In the genomic region with DNA sequence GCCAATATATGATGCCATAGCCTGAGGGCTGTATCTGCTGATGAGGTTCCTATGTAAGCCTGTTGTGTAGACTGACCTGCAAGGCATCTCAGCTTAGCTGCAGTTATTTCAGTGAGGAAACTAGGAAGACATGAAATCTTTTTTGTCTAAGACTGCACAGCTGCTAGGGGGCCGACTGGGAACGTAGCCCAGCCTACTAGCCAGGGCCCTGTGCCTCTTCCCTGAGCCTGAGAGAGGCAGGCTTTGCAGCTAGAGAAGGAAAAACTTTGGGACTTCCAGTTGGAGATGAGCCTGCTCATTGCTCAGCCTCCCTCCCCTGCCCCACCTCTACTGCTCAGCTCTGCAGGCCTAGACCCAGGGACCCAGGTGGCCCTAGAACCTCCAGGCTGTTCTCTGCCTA, we compare ENCODE assay signal across 15 mouse cellular contexts. TPM values are rescaled to one million over a fixed set of nuclear protein-coding genes. Genes with fewer than 3 reads are reported as not detected.
DNase-seq lines count a peak whose midpoint lies in the region; TF ChIP-seq lines count a peak whose summit lies in the region.
"Had no signal": no experiment of that assay in that cellular context is flagged by ENCODE, and none has a peak within 500 bp of the region (broad histone marks: within the 10 kb centered on the region; RNA-seq: fewer than 3 reads in every experiment).

No protein-coding gene starts in this region.

- peak; percentile 27 to 48 for DNase-seq in heart, adult 18-20 months
- DNase-seq in heart, embryonic 10.5 days (ENCODE audit: low spot score) = no peak
- DNase-seq in testis, postnatal 14 days (ENCODE audit: low spot score) = no peak
- peak in 1 of 2 experiments; percentile 51 for DNase-seq in left cerebral cortex, adult 2 months (ENCODE audit: extremely low spot score in 1 of 2, low spot score in 2 of 2)
- DNase-seq in embryo, embryonic 10 days (ENCODE audit: low spot score) = no peak
- DNase-seq in embryo, embryonic 11 days = no peak
- DNase-seq in MN1 (ENCODE audit: low spot score) = no peak
- DNase-seq: cerebellum, adult 11-12 months; kidney, postnatal 14 days had no signal

- no peak overlapping the region for H3K27ac ChIP-seq in heart, embryonic 10.5 days
- H3K27ac ChIP-seq in testis, adult 2 months (ENCODE audit: control insufficient read depth, insufficient read depth, low read depth, low read length) = no peak overlapping the region
- peak overlapping the region; percentile 37; the same call in 1 of the 2 replicates for H3K27ac ChIP-seq in left cerebral cortex, adult 2 months
- H3K27ac ChIP-seq: heart, embryonic 15.5 days; limb, embryonic 10.5 days; liver, embryonic 15.5 days had no signal

- no peak for TF ChIP-seq POLR2A in testis, adult 2 months (IDR thresholded peaks at IDR 0.05; ENCODE audit: control insufficient read depth, low read depth, low read length)

- intact Hi-C loops in left cerebral cortex, adult 2 months (cut with DNase I) = loop anchor here (5.0 kb wide), 2 partner anchors 81 to 106 kb away; no protein-coding TSS in a partner anchor

- no peak for TF ChIP-seq CTCF in testis, adult 2 months (IDR thresholded peaks at IDR 0.05; ENCODE audit: control insufficient read depth, insufficient read depth, insufficient replicate concordance, low read depth, low read length)
- no peak; the same call in 1 of the 2 replicates for TF ChIP-seq CTCF in left cerebral cortex, adult 2 months (IDR thresholded peaks at IDR 0.05)

- no peaks in the 10 kb centered on the region for H3K36me3 ChIP-seq in heart, embryonic 10.5 days
- no peaks in the 10 kb centered on the region for H3K36me3 ChIP-seq in testis, adult 2 months (ENCODE audit: control insufficient read depth, insufficient read depth, low read length)
- H3K36me3 ChIP-seq: heart, embryonic 15.5 days; limb, embryonic 10.5 days; liver, embryonic 15.5 days had no signal

- H3K27me3 ChIP-seq in heart, embryonic 10.5 days (ENCODE audit: insufficient read depth, poor library complexity, severe bottlenecking) = peaks cover 17% of the 10 kb centered on the region
- peaks cover 2% of the 10 kb centered on the region for H3K27me3 ChIP-seq in testis, adult 2 months (ENCODE audit: control insufficient read depth, insufficient read depth, low read length)

- 75% methylated on average over 2 of the region's 2 CpGs for WGBS in heart, embryonic 10.5 days

- no peaks in the 10 kb centered on the region for H3K9me3 ChIP-seq in heart, embryonic 10.5 days
- H3K9me3 ChIP-seq: heart, embryonic 15.5 days; limb, embryonic 10.5 days; liver, embryonic 15.5 days had no signal

- peaks cover 9% of the 10 kb centered on the region for H3K4me1 ChIP-seq in heart, embryonic 10.5 days
- peaks cover 5% of the 10 kb centered on the region for H3K4me1 ChIP-seq in testis, adult 2 months (ENCODE audit: control insufficient read depth, insufficient read depth, low read length)
- H3K4me1 ChIP-seq: liver, embryonic 15.5 days had no signal

- H3K4me3 ChIP-seq in heart, embryonic 10.5 days = no peak overlapping the region
- peak overlapping the region; percentile 56 for H3K4me3 ChIP-seq in testis, adult 2 months (ENCODE audit: control insufficient read depth, low read depth, low read length)
- H3K4me3 ChIP-seq in left cerebral cortex, adult 2 months = no peak overlapping the region
- H3K4me3 ChIP-seq: heart, embryonic 15.5 days; limb, embryonic 10.5 days; liver, embryonic 15.5 days had no signal

RNA-seq across cellular contexts. Expression of a gene that starts 2.9 kb away (rescaled TPM):
- total RNA-seq in heart, adult 18-20 months (2021) = under 1 TPM; 0.15 to 0.28 TPM
- 0.12 TPM in 1 of 2 replicates, not detected in the other for polyA plus RNA-seq in heart, embryonic 10.5 days (2016; fragmentation: Nextera tagmentation; extraction: Ambion mirVana)
- 51.7 and 65.0 TPM in 2 replicates for polyA plus RNA-seq in testis, adult 2 months (2012; rRNA removed)
- total RNA-seq in left cerebral cortex, adult 2 months (2021) = 1 to 10 TPM; 4.5 to 6.5 TPM
- total RNA-seq: megakaryocyte, adult 5-6 weeks had no signal
- polyA plus RNA-seq: liver, embryonic 15.5 days; spleen, adult 2 months had no signal

RNA-seq across cellular contexts. Expression of a gene that starts 30.9 kb away (rescaled TPM):
- total RNA-seq in heart, adult 18-20 months (2021) = 10 to 100 TPM; 70.9 to 89.8 TPM
- polyA plus RNA-seq in heart, embryonic 10.5 days (2016; fragmentation: Nextera tagmentation; extraction: Ambion mirVana) = 7.9 and 11.5 TPM in 2 replicates
- polyA plus RNA-seq in testis, adult 2 months (2012; rRNA removed) = 7.6 and 7.7 TPM in 2 replicates
- total RNA-seq in left cerebral cortex, adult 2 months (2021) = 10 to 100 TPM; 29.0 to 34.4 TPM
- total RNA-seq: megakaryocyte, adult 5-6 weeks had no signal

RNA-seq across cellular contexts. Expression of a gene that starts 54.7 kb away (rescaled TPM):
- 1 to 10 TPM; 1.7 to 4.9 TPM for total RNA-seq in heart, adult 18-20 months (2021)
- 0.93 and 1.3 TPM in 2 replicates for polyA plus RNA-seq in heart, embryonic 10.5 days (2016; fragmentation: Nextera tagmentation; extraction: Ambion mirVana)
- polyA plus RNA-seq in testis, adult 2 months (2012; rRNA removed) = 7.2 and 9.6 TPM in 2 replicates
- total RNA-seq in left cerebral cortex, adult 2 months (2021) = 10 to 100 TPM; 62.6 to 66.0 TPM

Comparison
In these comparisons a context has a peak if more than half of its experiments do, and no peak if none do; other contexts are left out.
1. DNase-seq: peak in heart, adult 18-20 months (2 of 2); none in heart, embryonic 10.5 days (single experiment), testis, postnatal 14 days (single experiment), embryo, embryonic 10 days (single experiment), embryo, embryonic 11 days (single experiment) and MN1 (single experiment).
2. RNA of a gene that starts 2.9 kb away (total RNA-seq): 4.5 to 6.5 TPM in left cerebral cortex, adult 2 months; 0.15 to 0.28 TPM in heart, adult 18-20 months; every median in the first group is over 4 times any median in the second.
3. RNA of a gene that starts 54.7 kb away (total RNA-seq): 62.6 to 66.0 TPM in left cerebral cortex, adult 2 months; 1.7 to 4.9 TPM in heart, adult 18-20 months; every median in the first group is over 10 times any median in the second.